Mouse (Mus musculus) spleen, adult 2 months (tissue): ENCODE measurements around the gene Fam183b. TPM values are rescaled to one million over a fixed set of nuclear protein-coding genes. Genes with fewer than 3 reads are reported as not detected.
"Not testable (repeated sequence)": the region's sequence is repeated elsewhere in the genome, so short reads cannot be mapped to it uniquely, and the experiment has no call there.

Source experiments
- DNase-seq, 2 experiments: peaks; one replicate each; pipeline versions ENCODE4 v3.0.0 to v3.0.0-alpha.2; 2012 to 2021; ENCODE audit warnings: low spot score in 2 of 2, low read depth in 1 of 2
- H3K27ac ChIP-seq: fragments of 200-500 bp; 2 replicates; pipeline ENCODE4 v1.5.1; 2012; ENCODE audit warnings: low read length, inconsistent platforms; ENCODE audit not compliant: insufficient read depth
- H3K27me3 ChIP-seq: fragments of 200-500 bp; 2 replicates; pipeline ENCODE4 v1.6.1; 2012; ENCODE audit warnings: mild to moderate bottlenecking, moderate library complexity, low read length, inconsistent platforms; ENCODE audit not compliant: control insufficient read depth, insufficient read depth
- H3K36me3 ChIP-seq: fragments of 200-500 bp; 2 replicates; pipeline ENCODE4 v1.6.1; 2012; ENCODE audit warnings: mild to moderate bottlenecking, low read length, inconsistent platforms; ENCODE audit not compliant: control insufficient read depth, insufficient read depth
- H3K4me1 ChIP-seq: fragments of 200-500 bp; 2 replicates; pipeline ENCODE4 v1.6.1; 2011; ENCODE audit warnings: inconsistent platforms; ENCODE audit not compliant: control insufficient read depth, insufficient read depth, insufficient read length
- H3K4me3 ChIP-seq: fragments of 200-500 bp; 2 replicates; pipeline ENCODE4 v1.5.1; 2011; ENCODE audit warnings: mild to moderate bottlenecking, inconsistent platforms; ENCODE audit not compliant: insufficient read depth, insufficient read length; ENCODE audit errors: extremely low read depth
- CTCF ChIP-seq: fragments of 200-500 bp; IDR thresholded peaks from 2 replicates; pipeline ENCODE4 v1.5.1; 2011; ENCODE audit warnings: mild to moderate bottlenecking, inconsistent platforms; ENCODE audit not compliant: insufficient read depth, insufficient read length, insufficient replicate concordance; ENCODE audit errors: extremely low read depth
- POLR2A ChIP-seq: fragments of 200-500 bp; IDR thresholded peaks from 2 replicates; pipeline ENCODE4 v1.6.1; 2011; ENCODE audit warnings: low read depth, low read length, inconsistent platforms
- WGBS: fragments of 180-500 bp; shearing (Covaris S2); methylation state at CpG from one replicate; pipeline ENCODE4 v1.1.7; 2018; 5-methylcytosine and 5-hydroxymethylcytosine counted together
- polyA plus RNA-seq: library from polyadenylated mRNA; depleted of rRNA; stranded (reverse); fragments of >200 nt; gene quantifications from 2 replicates; pipeline ENCODE4 v1.2.3, GENCODE M21; 2012; rRNA removed

The Fam183b gene
- polyA plus RNA-seq = not detected in 2 replicates

GRCm38 (mm10) chr11:58801558-58802228, at the start of gene Fam183b:
Fam183b (minus strand) TSS chr11:58801960.
- 41% methylated on average over 14 of the region's 14 CpGs for WGBS
- no peaks in the 10 kb centered on the region for H3K4me1 ChIP-seq
- TF ChIP-seq POLR2A = no peak
- no peak for TF ChIP-seq CTCF
- no peak for DNase-seq
- no peak within 1 kb of the TSS; the same call in 1 of the 2 replicates for H3K4me3 ChIP-seq
- no peak within 1 kb of the TSS for H3K27ac ChIP-seq
- no peaks in the 10 kb centered on the region for H3K27me3 ChIP-seq
- H3K36me3 ChIP-seq = no peaks in the 10 kb centered on the region

- 87% methylated on average over 2 of the region's 2 CpGs for WGBS
- H3K27ac ChIP-seq = no peak overlapping the region
- peaks cover 8% of the 10 kb centered on the region for H3K36me3 ChIP-seq
- no peak for DNase-seq
- no peaks in the 10 kb centered on the region for H3K27me3 ChIP-seq
- no peak overlapping the region for H3K4me3 ChIP-seq
- TF ChIP-seq CTCF = no peak
- TF ChIP-seq POLR2A = no peak
- H3K4me1 ChIP-seq = no peaks in the 10 kb centered on the region; the same call in none of the 2 replicates
These were observed 48.0 kb upstream of the Fam183b start for GRCm38 (mm10) chr11:58849731-58850130.

DNA sequence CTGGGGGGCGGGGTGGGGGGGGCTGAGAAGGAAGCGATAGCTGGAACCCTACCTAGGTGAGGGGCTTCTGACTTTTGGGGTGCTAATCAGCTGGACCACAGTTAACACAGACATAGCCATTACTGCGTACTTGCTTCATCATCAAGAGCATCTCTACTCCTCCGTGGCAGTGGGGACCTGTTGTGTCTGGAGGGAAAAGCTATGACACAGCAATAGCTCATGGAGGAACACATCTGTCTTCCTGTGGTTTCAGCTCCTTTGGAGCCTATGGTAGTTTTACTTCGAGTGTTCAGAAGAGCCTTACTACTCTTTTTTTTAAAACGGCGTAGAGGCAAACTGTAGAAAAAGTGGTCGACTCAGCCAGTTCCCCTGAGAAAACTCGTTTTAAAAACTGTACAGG, 45.9 kb upstream of the Fam183b start:
- TF ChIP-seq POLR2A (no peak), CTCF (no peak)
- H3K36me3 ChIP-seq = peaks cover 6% of the 10 kb centered on the region; the same call in 1 of the 2 replicates
- H3K27ac ChIP-seq = no peak overlapping the region
- no peaks in the 10 kb centered on the region; the same call in none of the 2 replicates for H3K4me1 ChIP-seq
- 5% methylated on average over 9 of the region's 9 CpGs for WGBS
- peak overlapping the region; percentile 72 for H3K4me3 ChIP-seq
- H3K27me3 ChIP-seq = no peaks in the 10 kb centered on the region
- no peak for DNase-seq

GRCm38 (mm10) chr11:58846919-58847461, 45.2 kb upstream of the Fam183b start, which contains the start of gene Gm12258:
Gm12258 (plus strand) TSS chr11:58847158.
- Histone ChIP-seq H3K4me1 (no peaks in the 10 kb centered on the region; the same call in none of the 2 replicates), H3K4me3 (peak within 1 kb of the TSS; percentile 72), H3K27ac (peak within 1 kb of the TSS; percentile 46; the same call in 1 of the 2 replicates), H3K36me3 (peaks cover 4% of the 10 kb centered on the region; the same call in 1 of the 2 replicates), H3K27me3 (no peaks in the 10 kb centered on the region)
- peak; percentile 77 to 99 for DNase-seq
- under 1% methylated on average over 24 of the region's 24 CpGs for WGBS
- TF ChIP-seq CTCF = no peak
- TF ChIP-seq POLR2A = peak; percentile 13; the same call in 1 of the 2 replicates

DNA sequence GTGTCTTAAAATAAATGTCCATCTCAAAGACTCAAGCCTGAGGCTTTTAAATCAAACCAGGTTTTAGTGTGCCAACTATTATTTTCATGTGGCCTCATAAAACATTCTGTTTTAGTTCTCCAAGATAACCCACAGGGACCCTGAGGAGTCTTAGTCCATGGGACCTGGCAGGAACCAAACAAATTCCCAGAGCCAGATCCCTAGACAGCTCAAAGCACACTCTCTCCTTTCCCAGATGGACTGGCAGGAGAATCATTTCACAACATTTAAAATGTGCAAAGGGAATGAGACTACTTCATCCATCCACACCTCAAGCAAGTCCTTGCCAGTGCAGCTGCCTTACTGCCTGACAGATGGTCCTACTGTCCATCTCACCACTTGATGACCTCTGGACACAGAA, 37.2 kb upstream of the Fam183b start, which contains the start of gene Olfr311:
TSS of gene Olfr311 (plus strand) at position 301 of the 400 bp plus-strand sequence.
- DNase-seq, H3K36me3 ChIP-seq, H3K27me3 ChIP-seq, H3K27ac ChIP-seq, H3K4me3 ChIP-seq, H3K4me1 ChIP-seq: not testable (repeated sequence)

- H3K27ac ChIP-seq, H3K27me3 ChIP-seq, H3K4me1 ChIP-seq, H3K36me3 ChIP-seq, H3K4me3 ChIP-seq, DNase-seq: not testable (repeated sequence)
- WGBS = 62% methylated on average over 3 of the region's 3 CpGs
These were observed 30.8 kb upstream of the Fam183b start for GRCm38 (mm10) chr11:58832541-58832940.

GRCm38 (mm10) chr11:58829764-58830163, 28.0 kb upstream of the Fam183b start:
- TF ChIP-seq POLR2A = no peak
- 30% methylated on average over 3 of the region's 3 CpGs for WGBS
- Histone ChIP-seq H3K27me3 (no peaks in the 10 kb centered on the region), H3K36me3 (no peaks in the 10 kb centered on the region), H3K27ac (no peak overlapping the region), H3K4me1 (no peaks in the 10 kb centered on the region), H3K4me3 (no peak overlapping the region)
- no peak for DNase-seq

DNA sequence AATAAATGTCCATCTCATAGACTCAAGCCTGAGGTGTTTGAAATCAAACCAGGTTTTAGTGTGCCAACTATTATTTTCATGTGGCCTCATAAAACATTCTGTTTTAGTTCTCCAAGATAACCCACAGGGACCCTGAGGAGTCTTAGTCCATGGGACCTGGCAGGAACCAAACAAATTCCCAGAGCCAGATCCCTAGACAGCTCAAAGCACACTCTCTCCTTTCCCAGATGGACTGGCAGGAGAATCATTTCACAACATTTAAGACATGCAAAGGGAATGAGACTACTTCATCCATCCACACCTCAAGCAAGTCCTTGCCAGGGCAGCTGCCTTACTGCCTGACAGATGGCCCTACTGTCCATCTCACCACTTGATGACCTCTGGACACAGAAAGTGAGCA, 27.2 kb upstream of the Fam183b start, which contains the start of gene Olfr312:
TSS of gene Olfr312 (plus strand) at position 301 of the 400 bp plus-strand sequence.
- H3K27ac ChIP-seq, H3K4me3 ChIP-seq, DNase-seq, H3K4me1 ChIP-seq, H3K36me3 ChIP-seq, H3K27me3 ChIP-seq: not testable (repeated sequence)
